ENCODE assay signal across 8 mouse cellular contexts in genomic region chr2:153013724-153014515, GRCm38 (mm10). TPM values are rescaled to one million over a fixed set of nuclear protein-coding genes. Genes with fewer than 3 reads are reported as not detected.
DNase-seq lines count a peak whose midpoint lies in the region; ATAC-seq and TF ChIP-seq lines count a peak whose summit lies in the region.

No protein-coding gene starts in this region.

- no peak for ATAC-seq in forebrain, embryonic 13.5 days
- no peak for ATAC-seq in liver, postnatal 0 days

- H3K4me3 ChIP-seq in liver, adult 2 months (ENCODE audit: insufficient read depth, low read depth, low read length) = peak overlapping the region; percentile 91; the same call in 1 of the 2 replicates
- peak overlapping the region; percentile 90 for H3K4me3 ChIP-seq in forebrain, embryonic 13.5 days
- H3K4me3 ChIP-seq in liver, postnatal 0 days (ENCODE audit: low read depth, low read length) = peak overlapping the region; percentile 65

- no peaks in the 10 kb centered on the region for H3K27me3 ChIP-seq in liver, adult 2 months (ENCODE audit: control insufficient read depth, insufficient read depth, low read length)
- peaks cover 5% of the 10 kb centered on the region; the same call in 1 of the 2 replicates for H3K27me3 ChIP-seq in forebrain, embryonic 13.5 days
- H3K27me3 ChIP-seq in liver, postnatal 0 days (ENCODE audit: insufficient read depth, low read length) = 0 out of 2 replicates have a peak, but pooled peaks cover 5% of the 10 kb centered on the region

- no peak overlapping the region for H3K27ac ChIP-seq in liver, adult 2 months (replicated peaks; ENCODE audit: insufficient read depth, low read depth, low read length)
- no peak overlapping the region for H3K27ac ChIP-seq in forebrain, embryonic 13.5 days
- H3K27ac ChIP-seq in liver, postnatal 0 days (ENCODE audit: low read depth) = no peak overlapping the region

- peaks cover 4% of the 10 kb centered on the region; the same call in 1 of the 2 replicates for H3K4me1 ChIP-seq in liver, adult 2 months (ENCODE audit: control insufficient read depth, insufficient read depth, low read length)
- peaks cover 19% of the 10 kb centered on the region for H3K4me1 ChIP-seq in forebrain, embryonic 13.5 days
- H3K4me1 ChIP-seq in liver, postnatal 0 days (ENCODE audit: insufficient read depth) = peaks cover 11% of the 10 kb centered on the region

- H3K9ac ChIP-seq in liver, adult 2 months (ENCODE audit: low read depth, low read length) = no peak overlapping the region; the same call in 1 of the 2 replicates
- H3K9ac ChIP-seq in forebrain, embryonic 13.5 days = peak overlapping the region; percentile 87; the same call in 1 of the 2 replicates
- H3K9ac ChIP-seq in liver, postnatal 0 days (replicated peaks) = peak overlapping the region; percentile 55

- H3K4me2 ChIP-seq in forebrain, embryonic 13.5 days = peak overlapping the region; percentile 84
- peak overlapping the region; percentile 97 for H3K4me2 ChIP-seq in liver, postnatal 0 days (ENCODE audit: low read depth, low read length)

- no peak for TF ChIP-seq CTCF in liver, adult 2 months (IDR thresholded peaks at IDR 0.05; ENCODE audit: low read depth, low read length)
- no peak for TF ChIP-seq CTCF in liver, postnatal 0 days (IDR thresholded peaks at IDR 0.05; ENCODE audit: low read depth)

- H3K36me3 ChIP-seq in liver, adult 2 months (ENCODE audit: control insufficient read depth, insufficient read depth, low read length) = peaks cover 11% of the 10 kb centered on the region; the same call in 1 of the 2 replicates
- H3K36me3 ChIP-seq in forebrain, embryonic 13.5 days (ENCODE audit: poor library complexity, severe bottlenecking) = peaks cover 41% of the 10 kb centered on the region
- peaks cover 28% of the 10 kb centered on the region for H3K36me3 ChIP-seq in liver, postnatal 0 days (replicated peaks; ENCODE audit: insufficient read depth, low read length)

- peaks cover 9% of the 10 kb centered on the region for H3K79me2 ChIP-seq in liver, adult 2 months (ENCODE audit: control insufficient read depth, insufficient read depth, low read length)

- TF ChIP-seq EP300 in liver, postnatal 0 days (IDR thresholded peaks at IDR 0.05; ENCODE audit: low read depth) = no peak

- DNase-seq in adrenal gland, adult (ENCODE audit: inconsistent age in 2 of 2, low spot score in 1 of 2) = peak; percentile 68 to 84
- no peak for DNase-seq in adrenal gland, postnatal 4 days (ENCODE audit: low spot score in 2 of 2)
- peak; percentile 9 for DNase-seq in liver, adult 2 months (ENCODE audit: extremely low read depth, low read depth, low spot score)
- DNase-seq in liver = no peak
- no peak for DNase-seq in liver, postnatal 0 days
- no peak for DNase-seq in ovary, postnatal 36 days (ENCODE audit: low spot score)
- DNase-seq in kidney, postnatal 10 days = no peak

- WGBS in liver, adult 2 months = 88% methylated on average over 11 of the region's 11 CpGs
- 93% methylated on average over 11 of the region's 11 CpGs for WGBS in forebrain, embryonic 13.5 days
- 82% methylated on average over 11 of the region's 11 CpGs for WGBS in liver, postnatal 0 days (ENCODE audit: insufficient replicate concordance)

- no peak for TF ChIP-seq POLR2A in liver, adult 2 months (IDR thresholded peaks at IDR 0.05; ENCODE audit: extremely low read depth, insufficient read depth, low read length)

- no peaks in the 10 kb centered on the region for H3K9me3 ChIP-seq in forebrain, embryonic 13.5 days (replicated peaks)
- no peaks in the 10 kb centered on the region for H3K9me3 ChIP-seq in liver, postnatal 0 days (ENCODE audit: low read length)

RNA-seq across cellular contexts. Expression of gene Pdrg1, which starts 1.3 kb away (rescaled TPM):
- total RNA-seq in adrenal gland, postnatal 4 days (2021) = 100 to 1,000 TPM in 1 of 2 experiments, 10 to 100 TPM in 1; 93.8 to 103 TPM
- total RNA-seq in liver, adult 2 months (2014; rRNA removed) = 10.9 and 14.4 TPM in 2 replicates
- 23.7 and 28.3 TPM in 2 replicates for polyA plus RNA-seq in liver, adult 2 months (2012; rRNA removed)
- polyA plus RNA-seq in forebrain, embryonic 13.5 days (2015; fragmentation: Nextera tagmentation; extraction: Ambion mirVana) = 142 TPM in 2 replicates
- 26.0 and 26.2 TPM in 2 replicates for polyA plus RNA-seq in liver, postnatal 0 days (2015; fragmentation: Nextera tagmentation; extraction: Ambion mirVana)

RNA-seq across cellular contexts. Expression of gene Xkr7, which starts 17.7 kb away (rescaled TPM):
- 1 to 10 TPM; 3.0 to 3.2 TPM for total RNA-seq in adrenal gland, postnatal 4 days (2021)
- not detected in 2 replicates for total RNA-seq in liver, adult 2 months (2014; rRNA removed)
- polyA plus RNA-seq in liver, adult 2 months (2012; rRNA removed) = not detected in 2 replicates
- polyA plus RNA-seq in forebrain, embryonic 13.5 days (2015; fragmentation: Nextera tagmentation; extraction: Ambion mirVana) = 1.0 and 1.5 TPM in 2 replicates
- not detected in 2 replicates for polyA plus RNA-seq in liver, postnatal 0 days (2015; fragmentation: Nextera tagmentation; extraction: Ambion mirVana)

RNA-seq across cellular contexts. Expression of gene Ttll9, which starts 51.6 kb away (rescaled TPM):
- total RNA-seq in adrenal gland, postnatal 4 days (2021) = under 1 TPM in 1 of 2 experiments, not detected in 1; 0.42 TPM
- 0.20 TPM in 1 of 2 replicates, not detected in the other for total RNA-seq in liver, adult 2 months (2014; rRNA removed)
- 0.11 and 0.19 TPM in 2 replicates for polyA plus RNA-seq in liver, adult 2 months (2012; rRNA removed)
- 1.7 and 1.8 TPM in 2 replicates for polyA plus RNA-seq in forebrain, embryonic 13.5 days (2015; fragmentation: Nextera tagmentation; extraction: Ambion mirVana)
- polyA plus RNA-seq in liver, postnatal 0 days (2015; fragmentation: Nextera tagmentation; extraction: Ambion mirVana) = 0.18 and 0.31 TPM in 2 replicates

RNA-seq across cellular contexts. Expression of gene Ccm2l, which starts 51.8 kb away (rescaled TPM):
- total RNA-seq in adrenal gland, postnatal 4 days (2021) = 10 to 100 TPM; 20.7 to 22.8 TPM
- total RNA-seq in liver, adult 2 months (2014; rRNA removed) = 2.3 and 2.5 TPM in 2 replicates
- polyA plus RNA-seq in liver, adult 2 months (2012; rRNA removed) = 3.4 and 5.5 TPM in 2 replicates
- polyA plus RNA-seq in forebrain, embryonic 13.5 days (2015; fragmentation: Nextera tagmentation; extraction: Ambion mirVana) = 0.58 and 0.72 TPM in 2 replicates
- polyA plus RNA-seq in liver, postnatal 0 days (2015; fragmentation: Nextera tagmentation; extraction: Ambion mirVana) = 0.89 and 1.1 TPM in 2 replicates

Comparison
In these comparisons a context has a peak if more than half of its experiments do, and no peak if none do; other contexts are left out.
1. DNase-seq: peak in adrenal gland, adult (2 of 2) and liver, adult 2 months (single experiment); none in adrenal gland, postnatal 4 days (0 of 2), liver (single experiment), liver, postnatal 0 days (single experiment), ovary, postnatal 36 days (single experiment) and kidney, postnatal 10 days (single experiment).
2. Peak in every context shown above with its lines, with median percentiles within 50 percentile points of each other: H3K4me3 ChIP-seq.